Mouse (Mus musculus) spleen, postnatal 4 days (tissue): ENCODE data around the gene Epyc.
"Not testable (repeated sequence)": the region's sequence is repeated elsewhere in the genome, so short reads cannot be mapped to it uniquely, and the experiment has no call there.

Experiments
- DNase-seq, 2 experiments: peaks; one replicate each; pipeline ENCODE4 v3.0.0; 2022; ENCODE audit warnings: low spot score in 2 of 2

Gene Epyc

GRCm38 (mm10) chr10:97714584-97714983 is 70.7 kb downstream of the Epyc start:
- DNase-seq: no peak

- DNase-seq: no peak
Measured at GRCm38 (mm10) chr10:97715289-97715906, 71.5 kb downstream of the Epyc start.

- DNase-seq: no peak
Measured at GRCm38 (mm10) chr10:97717233-97717632, 73.4 kb downstream of the Epyc start.

GRCm38 (mm10) chr10:97718021-97718420 is 74.2 kb downstream of the Epyc start:
- DNase-seq: no peak

GRCm38 (mm10) chr10:97720625-97721024 is 76.8 kb downstream of the Epyc start:
- no peak for DNase-seq

GRCm38 (mm10) chr10:97722709-97723108 is 78.8 kb downstream of the Epyc start:
- no peak for DNase-seq

- DNase-seq: no peak
Measured at GRCm38 (mm10) chr10:97725929-97726328, 82.1 kb downstream of the Epyc start.

- not testable (repeated sequence) for DNase-seq
Measured at GRCm38 (mm10) chr10:97726655-97727054, 82.8 kb downstream of the Epyc start, which contains the start of gene C030005K15Rik. Gene C030005K15Rik (minus strand): TSS chr10:97726755.
